Mouse (Mus musculus): ENCODE measurements around the gene Fcrl6.

DNA sequence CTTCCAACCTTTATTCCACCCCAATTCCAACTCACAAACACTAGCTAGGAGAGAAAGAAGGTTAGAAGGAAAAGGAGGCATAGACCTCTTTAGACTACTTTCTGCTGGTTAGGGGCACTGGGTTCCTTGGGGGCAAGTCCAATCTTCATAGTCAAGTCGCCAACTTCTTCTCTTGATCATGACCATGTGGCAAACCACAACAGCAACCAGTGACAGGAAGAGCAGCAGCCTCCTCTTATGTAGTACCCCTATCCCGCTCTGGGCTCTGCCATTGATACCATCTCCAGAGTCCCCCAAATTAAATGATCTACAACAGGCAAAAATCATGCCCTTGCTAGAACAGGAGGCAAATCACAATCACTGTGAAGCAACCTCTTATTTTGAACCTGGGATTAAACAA, 8.4 kb downstream of the Fcrl6 start:
- TF ChIP-seq CTCF (IDR thresholded peaks at IDR 0.05; ENCODE audit: low read depth) = no peak
- TF ChIP-seq EP300 (optimal IDR thresholded peaks at IDR 0.05) = no peak

Measured in stomach, postnatal 0 days (tissue).